Mouse (Mus musculus) myocyte (in vitro differentiated cells): ENCODE data around the gene Banf2.

ENCODE experiments used
- E2F4 ChIP-seq: IDR thresholded peaks from one replicate; pipeline ENCODE4 v1.6.1; 2011; ENCODE audit warnings: mild to moderate bottlenecking, control low read depth, moderate library complexity; ENCODE audit not compliant: insufficient read depth
- MYOD1 ChIP-seq, 3 experiments: IDR thresholded peaks; one replicate each; pipeline ENCODE4 v1.6.1; 2011; ENCODE audit warnings: control low read depth in 2 of 3, low read depth in 2 of 3, mild to moderate bottlenecking in 2 of 3, moderate library complexity in 1 of 3; ENCODE audit not compliant: insufficient read length in 2 of 3, control insufficient read depth in 1 of 3
- POLR2A ChIP-seq: IDR thresholded peaks from one replicate; pipeline ENCODE4 v1.6.1; 2011; ENCODE audit warnings: low read depth, mild to moderate bottlenecking, control low read depth, moderate library complexity; ENCODE audit not compliant: insufficient read length
- TCF12 ChIP-seq: IDR thresholded peaks from one replicate; pipeline ENCODE4 v1.6.1; 2011; ENCODE audit warnings: mild to moderate bottlenecking, control low read depth; ENCODE audit not compliant: poor library complexity, insufficient read depth, severe bottlenecking

- TF ChIP-seq TCF12: no peak
- TF ChIP-seq POLR2A: no peak
- TF ChIP-seq E2F4: no peak
- TF ChIP-seq MYOD1 (IDR thresholded peaks at IDR 0.05; ENCODE audit: control insufficient read depth in 1 of 3, insufficient read length in 2 of 3, low read depth in 2 of 3): no peak
Observed at GRCm38 (mm10) chr2:144007211-144007610, 25.6 kb upstream of the Banf2 start.
